Mouse (Mus musculus): ENCODE measurements around the gene Nipa2. TPM values are rescaled to one million over a fixed set of nuclear protein-coding genes. Genes with fewer than 3 reads are reported as not detected.

The Nipa2 gene
- total RNA-seq (2012; rRNA removed) (24.4 and 34.0 TPM in 2 replicates), total RNA-seq (2014; rRNA removed) (50.4 and 61.4 TPM in 2 replicates), polyA plus RNA-seq (2012; ENCODE audit: insufficient read length, low read depth) (44.0 and 45.2 TPM in 2 replicates)

GRCm38 (mm10) chr7:55962004-55962908, at the start of gene Nipa2:
TSS of gene Nipa2 (minus strand) at chr7:55962476.
- Histone ChIP-seq H3K36me3 (replicated peaks in 1 of 2; ENCODE audit: control insufficient read depth in 1 of 2, insufficient read depth in 1 of 2, low read length in 1 of 2) (peaks cover 0 to 12% of the 10 kb centered on the region in 2 experiments), H3K27me3 (replicated peaks) (no peaks in the 10 kb centered on the region), H3K79me2 (replicated peaks; ENCODE audit: control insufficient read depth, extremely low read depth, insufficient read depth, poor library complexity, severe bottlenecking) (peaks cover 30% of the 10 kb centered on the region), H3K4me1 (ENCODE audit: control insufficient read depth in 1 of 2, insufficient read depth in 2 of 2) (peaks cover 2 to 35% of the 10 kb centered on the region in 2 experiments; a peak in 3 of 4 replicates), H3K4me3 (replicated peaks in 1 of 3; ENCODE audit: low read depth in 2 of 3, low read length in 2 of 3, poor library complexity in 1 of 3) (peak within 1 kb of the TSS; percentile 84 to 98 (median 93)), H3K9ac (ENCODE audit: insufficient read depth, low read depth) (peak within 1 kb of the TSS; percentile 88), H3K4me2 (ENCODE audit: insufficient read depth, low read depth, poor library complexity, severe bottlenecking) (peak within 1 kb of the TSS; percentile 73), H3K27ac (ENCODE audit: insufficient read depth, low read depth) (peak within 1 kb of the TSS; percentile 83), H3K9me3 (replicated peaks; ENCODE audit: low read length) (no peaks in the 10 kb centered on the region)
- in situ Hi-C loops (cut with MboI; ENCODE audit: low pct_ligation_motif_present, low pct_unique_long_range_greater_than_20kb, low sequenced_read_pairs) (no loop called here), dilution Hi-C loops (cut with MboI; ENCODE audit: extremely low pct_ligation_motif_present, extremely low pct_unique_long_range_greater_than_20kb, low sequenced_read_pairs) (no loop called here)
- peak; percentile 89 for DNase-seq (ENCODE audit: extremely low read depth)
- TF ChIP-seq RAD21 (IDR thresholded peaks at IDR 0.05; ENCODE audit: low read depth, low read length) (no peak), KAT2A (IDR thresholded peaks at IDR 0.05; ENCODE audit: insufficient replicate concordance, low read length) (0 out of 2 replicates have a peak, but pooled peaks have one; percentile 44), EP300 (IDR thresholded peaks at IDR 0.05; ENCODE audit: low read length) (no peak), JUND (conservative IDR thresholded peaks at IDR 0.05; ENCODE audit: low read depth, low read length) (no peak), MEF2A (IDR thresholded peaks at IDR 0.05; ENCODE audit: borderline replicate concordance, low read depth, low read length) (0 out of 2 replicates have a peak, but pooled peaks have one; percentile 29), CTCF (conservative IDR thresholded peaks at IDR 0.05 in 1 of 2, IDR thresholded peaks at IDR 0.05 in 1 of 2; ENCODE audit: low read depth in 2 of 2, low read length in 2 of 2) (no peak), TBP (conservative IDR thresholded peaks at IDR 0.05; ENCODE audit: low read depth, low read length) (peak; percentile 44; the same call in 1 of the 2 replicates), MAFK (IDR thresholded peaks at IDR 0.05; ENCODE audit: insufficient replicate concordance, low read length) (no peak), USF2 (conservative IDR thresholded peaks at IDR 0.05; ENCODE audit: low read depth, low read length) (no peak), MAZ (IDR thresholded peaks at IDR 0.05; ENCODE audit: low read depth, low read length) (no peak), BHLHE40 (IDR thresholded peaks at IDR 0.05; ENCODE audit: low read depth, low read length) (no peak), NRF1 (IDR thresholded peaks at IDR 0.05; ENCODE audit: low read depth, low read length) (0 out of 2 replicates have a peak, but pooled peaks have one; percentile 32), ZKSCAN1 (IDR thresholded peaks at IDR 0.05; ENCODE audit: borderline replicate concordance, low read depth, low read length) (no peak), E2F4 (IDR thresholded peaks at IDR 0.05; ENCODE audit: insufficient replicate concordance, low read depth, low read length) (no peak), ZNF384 (IDR thresholded peaks at IDR 0.05; ENCODE audit: low read depth, low read length) (no peak), ELF1 (IDR thresholded peaks at IDR 0.05; ENCODE audit: low read depth, low read length) (peak; percentile 71), JUN (IDR thresholded peaks at IDR 0.05; ENCODE audit: insufficient read depth, low read depth, low read length) (no peak), GABPA (IDR thresholded peaks at IDR 0.05; ENCODE audit: insufficient replicate concordance, low read depth, low read length) (no peak), PAX5 (IDR thresholded peaks at IDR 0.05; ENCODE audit: low read length) (no peak), UBTF (IDR thresholded peaks at IDR 0.05; ENCODE audit: low read depth, low read length) (peak; percentile 86), HCFC1 (IDR thresholded peaks at IDR 0.05; ENCODE audit: low read depth, low read length) (peak; percentile 85), MYC (IDR thresholded peaks at IDR 0.05; ENCODE audit: low read depth, low read length) (no peak), MAX (IDR thresholded peaks at IDR 0.05; ENCODE audit: low read length) (no peak), POLR2AphosphoS2 (IDR thresholded peaks at IDR 0.05; ENCODE audit: low read depth, low read length) (peak; percentile 78), ZC3H11A (IDR thresholded peaks at IDR 0.05; ENCODE audit: low read depth, low read length) (no peak), SIN3A (IDR thresholded peaks at IDR 0.05; ENCODE audit: low read length) (peak; percentile 77; the same call in 1 of the 2 replicates), SMC3 (IDR thresholded peaks at IDR 0.05; ENCODE audit: low read depth, low read length) (no peak), ETS1 (conservative IDR thresholded peaks at IDR 0.05; ENCODE audit: low read depth, low read length) (no peak), IRF4 (IDR thresholded peaks at IDR 0.05; ENCODE audit: low read depth, low read length) (peak; percentile 44; the same call in 1 of the 2 replicates), NELFE (IDR thresholded peaks at IDR 0.05; ENCODE audit: low read depth, low read length) (peak; percentile 96), USF1 (IDR thresholded peaks at IDR 0.05; ENCODE audit: low read depth, low read length) (no peak), RCOR1 (conservative IDR thresholded peaks at IDR 0.05; ENCODE audit: low read depth, low read length) (no peak), MXI1 (IDR thresholded peaks at IDR 0.05; ENCODE audit: low read depth, low read length) (peak; percentile 84; the same call in 1 of the 2 replicates), CHD2 (IDR thresholded peaks at IDR 0.05; ENCODE audit: low read length) (no peak), TCF12 (IDR thresholded peaks at IDR 0.05; ENCODE audit: low read depth, low read length) (peak; percentile 78), CHD1 (IDR thresholded peaks at IDR 0.05; ENCODE audit: low read depth, low read length) (no peak), POLR2A (IDR thresholded peaks at IDR 0.05; ENCODE audit: low read depth, low read length) (peak; percentile 98)
